Mouse (Mus musculus): ENCODE data around the gene Polr3b. TPM values are rescaled to one million over a fixed set of nuclear protein-coding genes. Genes with fewer than 3 reads are reported as not detected.

Gene Polr3b
- total RNA-seq, 2 experiments from 2014 or later, result 14.8 to 15.6 TPM

- Histone ChIP-seq H3K27ac (no peak overlapping the region), H3K4me3 (no peak overlapping the region)
- no peak for TF ChIP-seq CTCF (conservative IDR thresholded peaks at IDR 0.05)
- no peak for DNase-seq (ENCODE audit: low spot score in 2 of 2)
These were observed 88.7 kb downstream of the Polr3b start for GRCm38 (mm10) chr10:84710827-84711226.

- TF ChIP-seq CTCF (conservative IDR thresholded peaks at IDR 0.05), result no peak
- DNase-seq (ENCODE audit: low spot score in 2 of 2), result no peak
- Histone ChIP-seq H3K27ac (no peak overlapping the region), H3K4me3 (no peak overlapping the region)
These were observed 89.4 kb downstream of the Polr3b start for GRCm38 (mm10) chr10:84711479-84711878.

GRCm38 (mm10) chr10:84711940-84712339 lies 89.8 kb downstream of the Polr3b start:
- no peak for DNase-seq (ENCODE audit: low spot score in 2 of 2)
- peak; percentile 54 for TF ChIP-seq CTCF (conservative IDR thresholded peaks at IDR 0.05)
- Histone ChIP-seq H3K27ac (no peak overlapping the region), H3K4me3 (no peak overlapping the region)

GRCm38 (mm10) chr10:84712532-84712931 lies 90.4 kb downstream of the Polr3b start:
- no peak for DNase-seq (ENCODE audit: low spot score in 2 of 2)
- Histone ChIP-seq H3K27ac (no peak overlapping the region), H3K4me3 (no peak overlapping the region)
- TF ChIP-seq CTCF (conservative IDR thresholded peaks at IDR 0.05), result no peak

- no peak for DNase-seq (ENCODE audit: low spot score in 2 of 2)
- TF ChIP-seq CTCF (conservative IDR thresholded peaks at IDR 0.05), result no peak
- no peak overlapping the region for H3K4me3 ChIP-seq
- no peak overlapping the region for H3K27ac ChIP-seq
These were observed 91.0 kb downstream of the Polr3b start for GRCm38 (mm10) chr10:84713043-84713442.

- Histone ChIP-seq H3K27ac (no peak overlapping the region), H3K4me3 (no peak overlapping the region)
- no peak for TF ChIP-seq CTCF (conservative IDR thresholded peaks at IDR 0.05)
- no peak for DNase-seq (ENCODE audit: low spot score in 2 of 2)
These were observed 93.5 kb downstream of the Polr3b start for GRCm38 (mm10) chr10:84715639-84716038.

GRCm38 (mm10) chr10:84716581-84716980 lies 94.5 kb downstream of the Polr3b start:
- no peak for DNase-seq (ENCODE audit: low spot score in 2 of 2)
- Histone ChIP-seq H3K4me3 (no peak overlapping the region), H3K27ac (no peak overlapping the region)
- no peak for TF ChIP-seq CTCF (conservative IDR thresholded peaks at IDR 0.05)

GRCm38 (mm10) chr10:84722711-84723110 lies 100.6 kb downstream of the Polr3b start:
- no peak for DNase-seq (ENCODE audit: low spot score in 2 of 2)
- no peak overlapping the region for H3K4me3 ChIP-seq
- no peak overlapping the region for H3K27ac ChIP-seq
- no peak for TF ChIP-seq CTCF (conservative IDR thresholded peaks at IDR 0.05)

- TF ChIP-seq CTCF (conservative IDR thresholded peaks at IDR 0.05), result no peak
- H3K4me3 ChIP-seq, result no peak overlapping the region
- DNase-seq (ENCODE audit: low spot score in 2 of 2), result no peak
- H3K27ac ChIP-seq, result no peak overlapping the region
These were observed 104.9 kb downstream of the Polr3b start for GRCm38 (mm10) chr10:84727005-84727404.

GRCm38 (mm10) chr10:84727760-84728159 lies 105.7 kb downstream of the Polr3b start:
- H3K4me3 ChIP-seq, result no peak overlapping the region
- H3K27ac ChIP-seq, result no peak overlapping the region
- DNase-seq (ENCODE audit: low spot score in 2 of 2), result no peak
- TF ChIP-seq CTCF (conservative IDR thresholded peaks at IDR 0.05), result 0 out of 2 replicates have a peak, but pooled peaks have one; percentile 2

- peak; percentile 61 for TF ChIP-seq CTCF (conservative IDR thresholded peaks at IDR 0.05)
- DNase-seq (ENCODE audit: low spot score in 2 of 2), result no peak
- no peak overlapping the region for H3K4me3 ChIP-seq
- no peak overlapping the region for H3K27ac ChIP-seq
These were observed 108.0 kb downstream of the Polr3b start for GRCm38 (mm10) chr10:84730078-84730477.

GRCm38 (mm10) chr10:84730956-84731355 lies 108.9 kb downstream of the Polr3b start:
- Histone ChIP-seq H3K27ac (no peak overlapping the region), H3K4me3 (no peak overlapping the region)
- no peak for TF ChIP-seq CTCF (conservative IDR thresholded peaks at IDR 0.05)
- no peak for DNase-seq (ENCODE audit: low spot score in 2 of 2)

GRCm38 (mm10) chr10:84733511-84733910 lies 111.4 kb downstream of the Polr3b start:
- TF ChIP-seq CTCF (conservative IDR thresholded peaks at IDR 0.05), result no peak
- DNase-seq (ENCODE audit: low spot score in 2 of 2), result no peak
- H3K4me3 ChIP-seq, result no peak overlapping the region

GRCm38 (mm10) chr10:84754851-84755785 lies 133.0 kb downstream of the Polr3b start:
- Histone ChIP-seq H3K4me3 (peak overlapping the region; percentile 53), H3K27ac (peak overlapping the region; percentile 84)
- TF ChIP-seq CTCF (conservative IDR thresholded peaks at IDR 0.05), result no peak
- DNase-seq (ENCODE audit: low spot score in 2 of 2), result no peak

More at GRCm38 (mm10) chr10:84733511-84733910, 111.4 kb downstream of the Polr3b start:
- no peak overlapping the region for H3K27ac ChIP-seq
